Mouse (Mus musculus) MEL (cell line): ENCODE measurements around the gene Olfr318. TPM values are rescaled to one million over a fixed set of nuclear protein-coding genes. Genes with fewer than 3 reads are reported as not detected.
"Not testable (repeated sequence)": the region's sequence is repeated elsewhere in the genome, so short reads cannot be mapped to it uniquely, and the experiment has no call there.

Source experiments
- DNase-seq: peaks from one replicate; pipeline ENCODE4 v3.0.0; 2011; ENCODE audit warnings: low read depth, low spot score
- H3K27ac ChIP-seq: 2 replicates; pipeline ENCODE4 v1.5.1; 2012; ENCODE audit warnings: low read depth, mild to moderate bottlenecking, control low read depth, low read length, moderate library complexity; ENCODE audit not compliant: control insufficient read depth
- H3K27me3 ChIP-seq, 2 experiments: fragments of 150-350 bp in 1 of 2; sonication (generic) in 1 of 2; 2 replicates each; pipeline ENCODE4 v1.6.1; 2012; ENCODE audit warnings: low read length in 2 of 2, mild to moderate bottlenecking in 2 of 2, improper control_type of control experiment in 1 of 2, moderate library complexity in 1 of 2; ENCODE audit not compliant: insufficient read depth in 2 of 2, control insufficient read depth in 1 of 2
- H3K36me3 ChIP-seq, 2 experiments: 2 replicates each; pipeline ENCODE4 v1.6.1; 2012 to 2014; ENCODE audit warnings: low read length in 2 of 2, improper control_type of control experiment in 1 of 2, inconsistent platforms in 1 of 2, mild to moderate bottlenecking in 1 of 2; ENCODE audit not compliant: insufficient read depth in 2 of 2, control insufficient read depth in 1 of 2
- H3K4me1 ChIP-seq, 2 experiments: fragments of 150-350 bp in 1 of 2; sonication (generic) in 1 of 2; 2 replicates each; pipeline ENCODE4 v1.6.1; 2012; ENCODE audit warnings: low read length in 2 of 2, improper control_type of control experiment in 1 of 2, mild to moderate bottlenecking in 1 of 2; ENCODE audit not compliant: insufficient read depth in 2 of 2, control insufficient read depth in 1 of 2
- H3K4me3 ChIP-seq, 2 experiments: fragments of 150-350 bp in 1 of 2; sonication (generic) in 1 of 2; 2 replicates each; pipeline ENCODE4 v1.5.1; 2012; ENCODE audit warnings: low read depth in 2 of 2, low read length in 2 of 2, mild to moderate bottlenecking in 2 of 2, moderate library complexity in 2 of 2, control low read depth in 1 of 2, improper control_type of control experiment in 1 of 2; ENCODE audit not compliant: control insufficient read depth in 1 of 2, insufficient read depth in 1 of 2
- H3K79me2 ChIP-seq: 2 replicates; pipeline ENCODE4 v1.6.1; 2012; ENCODE audit warnings: mild to moderate bottlenecking, low read length, moderate library complexity; ENCODE audit not compliant: control insufficient read depth, poor library complexity, insufficient read depth
- H3K9ac ChIP-seq: 2 replicates; pipeline ENCODE4 v1.6.1; 2012; ENCODE audit warnings: low read depth, mild to moderate bottlenecking, control low read depth, low read length, moderate library complexity; ENCODE audit not compliant: control insufficient read depth, poor library complexity, severe bottlenecking
- H3K9me3 ChIP-seq: fragments of 150-350 bp; sonication (generic); replicated peaks from 2 replicates; pipeline ENCODE4 v1.6.1; 2012; ENCODE audit warnings: mild to moderate bottlenecking, low read length, improper control_type of control experiment, moderate library complexity; ENCODE audit not compliant: insufficient read depth
- BHLHE40 ChIP-seq: IDR thresholded peaks from 2 replicates; pipeline ENCODE4 v1.6.1; 2012; ENCODE audit warnings: low read depth, mild to moderate bottlenecking, inconsistent platforms, low read length, improper control_type of control experiment, borderline replicate concordance
- CHD1 ChIP-seq: IDR thresholded peaks from 2 replicates; pipeline ENCODE4 v1.6.1; 2012; ENCODE audit warnings: low read depth, mild to moderate bottlenecking, inconsistent platforms, low read length, improper control_type of control experiment
- CTCF ChIP-seq, 3 experiments: IDR thresholded peaks in 2 of 3; conservative IDR thresholded peaks in 1 of 3; 2 replicates each; pipeline ENCODE4 v1.5.1; 2011 to 2012; ENCODE audit warnings: low read length in 3 of 3, low read depth in 2 of 3, mild to moderate bottlenecking in 2 of 3, improper control_type of control experiment in 1 of 3, inconsistent platforms in 1 of 3, mixed read lengths in 1 of 3, moderate library complexity in 1 of 3; ENCODE audit not compliant: control insufficient read depth in 1 of 3, insufficient read depth in 1 of 3, poor library complexity in 1 of 3, severe bottlenecking in 1 of 3
- E2F4 ChIP-seq: IDR thresholded peaks from 2 replicates; pipeline ENCODE4 v1.6.1; 2011; ENCODE audit warnings: low read depth, low read length, improper control_type of control experiment, borderline replicate concordance
- ELF1 ChIP-seq: IDR thresholded peaks from 2 replicates; pipeline ENCODE4 v1.6.1; 2014; ENCODE audit warnings: low read depth, mild to moderate bottlenecking, inconsistent platforms, low read length, improper control_type of control experiment, moderate library complexity
- EP300 ChIP-seq, 2 experiments: IDR thresholded peaks; 2 replicates each; pipeline ENCODE4 v1.6.1; 2011; ENCODE audit warnings: improper control_type of control experiment in 2 of 2, low read length in 2 of 2, low read depth in 1 of 2, mild to moderate bottlenecking in 1 of 2
- ETS1 ChIP-seq: IDR thresholded peaks from 2 replicates; pipeline ENCODE4 v1.6.1; 2012; ENCODE audit warnings: low read depth, mild to moderate bottlenecking, inconsistent platforms, low read length, improper control_type of control experiment, moderate library complexity
- GABPA ChIP-seq: IDR thresholded peaks from 2 replicates; pipeline ENCODE4 v1.6.1; 2012; ENCODE audit warnings: low read depth, mild to moderate bottlenecking, inconsistent platforms, low read length, improper control_type of control experiment, moderate library complexity
- JUND ChIP-seq: IDR thresholded peaks from 2 replicates; pipeline ENCODE4 v1.6.1; 2011; ENCODE audit warnings: low read depth, mild to moderate bottlenecking, improper control_type of control experiment, low read length
- MAX ChIP-seq: IDR thresholded peaks from 2 replicates; pipeline ENCODE4 v1.6.1; 2011; ENCODE audit warnings: low read length, improper control_type of control experiment
- MAZ ChIP-seq: IDR thresholded peaks from 2 replicates; pipeline ENCODE4 v1.6.1; 2012; ENCODE audit warnings: low read depth, mild to moderate bottlenecking, inconsistent platforms, low read length, improper control_type of control experiment
- MEF2A ChIP-seq: IDR thresholded peaks from 2 replicates; pipeline ENCODE4 v1.6.1; 2014; ENCODE audit warnings: low read depth, mild to moderate bottlenecking, inconsistent platforms, low read length, improper control_type of control experiment; ENCODE audit not compliant: poor library complexity, insufficient replicate concordance, severe bottlenecking; ENCODE audit errors: extremely low read depth
- MXI1 ChIP-seq: IDR thresholded peaks from 2 replicates; pipeline ENCODE4 v1.6.1; 2011; ENCODE audit warnings: mild to moderate bottlenecking, low read depth, low read length, improper control_type of control experiment
- NELFE ChIP-seq: IDR thresholded peaks from 2 replicates; pipeline ENCODE4 v1.6.1; 2011; ENCODE audit warnings: low read depth, low read length, improper control_type of control experiment
- POLR2A ChIP-seq, 2 experiments: IDR thresholded peaks; 2 replicates each; pipeline ENCODE4 v1.6.1; 2011 to 2012; ENCODE audit warnings: low read length in 2 of 2, mild to moderate bottlenecking in 2 of 2, control low read depth in 1 of 2, improper control_type of control experiment in 1 of 2, low read depth in 1 of 2, moderate library complexity in 1 of 2; ENCODE audit not compliant: control insufficient read depth in 1 of 2, insufficient read depth in 1 of 2, poor library complexity in 1 of 2
- POLR2AphosphoS5 ChIP-seq: IDR thresholded peaks from 2 replicates; pipeline ENCODE4 v1.6.1; 2012; ENCODE audit warnings: low read depth, borderline replicate concordance, mild to moderate bottlenecking, inconsistent platforms, low read length, moderate library complexity, mixed read lengths
- SIN3A ChIP-seq: IDR thresholded peaks from 2 replicates; pipeline ENCODE4 v1.6.1; 2012; ENCODE audit warnings: low read length, improper control_type of control experiment, inconsistent platforms
- SMC3 ChIP-seq: IDR thresholded peaks from 2 replicates; pipeline ENCODE4 v1.6.1; 2011; ENCODE audit warnings: low read depth, low read length, improper control_type of control experiment
- TAL1 ChIP-seq: IDR thresholded peaks from 2 replicates; pipeline ENCODE4 v1.6.1; 2012; ENCODE audit warnings: mild to moderate bottlenecking, inconsistent platforms, low read length, moderate library complexity, mixed read lengths
- TBP ChIP-seq: IDR thresholded peaks from 2 replicates; pipeline ENCODE4 v1.8.0; 2011; ENCODE audit warnings: low read depth, low read length, improper control_type of control experiment
- ZC3H11A ChIP-seq: IDR thresholded peaks from 2 replicates; pipeline ENCODE4 v1.6.1; 2012; ENCODE audit warnings: low read depth, mild to moderate bottlenecking, inconsistent platforms, low read length, improper control_type of control experiment
- ZKSCAN1 ChIP-seq: IDR thresholded peaks from 2 replicates; pipeline ENCODE4 v1.6.1; 2012; ENCODE audit warnings: low read depth, mild to moderate bottlenecking, inconsistent platforms, low read length, improper control_type of control experiment, moderate library complexity
- ZMIZ1 ChIP-seq: IDR thresholded peaks from 2 replicates; pipeline ENCODE4 v1.6.1; 2012; ENCODE audit warnings: low read depth, mild to moderate bottlenecking, inconsistent platforms, low read length, improper control_type of control experiment, moderate library complexity
- ZNF384 ChIP-seq: IDR thresholded peaks from 2 replicates; pipeline ENCODE4 v1.6.1; 2012; ENCODE audit warnings: low read depth, mild to moderate bottlenecking, inconsistent platforms, low read length, improper control_type of control experiment
- polyA plus RNA-seq, 2 experiments: library from polyadenylated mRNA; stranded (reverse) in 1 of 2; unstranded in 1 of 2; fragments of >175 nt in 1 of 2; fragments of >200 nt in 1 of 2; gene quantifications; 2 replicates each; pipeline versions ENCODE4 v1.2.1 to v1.2.4; 2012; ENCODE audit warnings: low replicate concordance in 2 of 2, low read depth in 1 of 2; ENCODE audit not compliant: insufficient read length in 2 of 2, insufficient read depth in 1 of 2, missing spikeins in 1 of 2
- total RNA-seq: library from RNA; depleted of rRNA; stranded (reverse); fragments of 300-350 nt; gene quantifications from 2 replicates; pipeline ENCODE4 v1.2.3, GENCODE M21; 2012

Olfr318 gene
- total and polyA plus RNA-seq, 3 experiments = 0.06 TPM; not detected in 2

- TF ChIP-seq SMC3 (no peak), ZNF384 (no peak), ETS1 (no peak), EP300 (IDR thresholded peaks at IDR 0.05; ENCODE audit: low read depth in 1 of 2, low read length in 2 of 2) (no peak), BHLHE40 (no peak), MXI1 (no peak), SIN3A (no peak), TAL1 (no peak), E2F4 (no peak), POLR2A (IDR thresholded peaks at IDR 0.05; ENCODE audit: control insufficient read depth in 1 of 2, insufficient read depth in 1 of 2, low read depth in 1 of 2, low read length in 2 of 2, poor library complexity in 1 of 2) (no peak), ZMIZ1 (no peak), TBP (no peak), ZKSCAN1 (no peak), ZC3H11A (no peak), JUND (no peak)
- DNase-seq = no peak
- Histone ChIP-seq H3K4me1 (no peaks in the 10 kb centered on the region), H3K27ac (no peak overlapping the region), H3K27me3 (peaks cover 19 to 22% of the 10 kb centered on the region in 2 experiments), H3K4me3 (no peak overlapping the region), H3K36me3 (no peaks in the 10 kb centered on the region), H3K79me2 (no peaks in the 10 kb centered on the region), H3K9me3 (no peaks in the 10 kb centered on the region), H3K9ac (no peak overlapping the region)
Measured at GRCm38 (mm10) chr11:58733372-58733771, 9.6 kb upstream of the Olfr318 start.

GRCm38 (mm10) chr11:58727896-58728650 is 4.3 kb upstream of the Olfr318 start:
- H3K79me2 ChIP-seq, H3K36me3 ChIP-seq, H3K4me3 ChIP-seq, H3K9me3 ChIP-seq, DNase-seq, H3K4me1 ChIP-seq, H3K27ac ChIP-seq, H3K9ac ChIP-seq: not testable (repeated sequence)
- peaks cover 6 to 19% of the 10 kb centered on the region in 2 experiments for H3K27me3 ChIP-seq

- H3K36me3 ChIP-seq = no peaks in the 10 kb centered on the region
- no peak overlapping the region for H3K4me3 ChIP-seq
- H3K9ac ChIP-seq = no peak overlapping the region
- DNase-seq = no peak
- H3K4me1 ChIP-seq = no peaks in the 10 kb centered on the region
- no peak overlapping the region for H3K27ac ChIP-seq
- H3K27me3 ChIP-seq = peaks cover 4 to 9% of the 10 kb centered on the region in 2 experiments
- H3K9me3 ChIP-seq = no peaks in the 10 kb centered on the region
- TF ChIP-seq SIN3A (no peak), TBP (no peak), ELF1 (no peak), CHD1 (no peak), GABPA (no peak), MEF2A (no peak), SMC3 (no peak), ZKSCAN1 (no peak), MAX (no peak), TAL1 (no peak), CTCF (IDR thresholded peaks at IDR 0.05 in 2 of 3, conservative IDR thresholded peaks at IDR 0.05 in 1 of 3; ENCODE audit: control insufficient read depth in 1 of 3, insufficient read depth in 1 of 3, low read depth in 2 of 3, low read length in 3 of 3, poor library complexity in 1 of 3, severe bottlenecking in 1 of 3) (no peak), MAZ (no peak), JUND (no peak), NELFE (no peak), POLR2AphosphoS5 (no peak), ZC3H11A (no peak)
- H3K79me2 ChIP-seq = no peaks in the 10 kb centered on the region
Measured at GRCm38 (mm10) chr11:58719701-58720100, 4.1 kb downstream of the Olfr318 start.
